Mouse (Mus musculus): ENCODE measurements around the gene Krt32.

Krt32 gene

GRCm38 (mm10) chr11:100087861-100088260, at the start of gene Krt32:
TSS of gene Krt32 (minus strand) at chr11:100088226.
- in situ Hi-C loops (cut with MboI, MseI) = no loop called here

- in situ Hi-C loops (cut with MboI, MseI) = no loop called here
Measured at GRCm38 (mm10) chr11:100137693-100138092, 49.7 kb upstream of the Krt32 start.

- in situ Hi-C loops (cut with MboI, MseI) = no loop called here
Measured at GRCm38 (mm10) chr11:100136559-100136958, 48.5 kb upstream of the Krt32 start.

- in situ Hi-C loops (cut with MboI, MseI) = no loop called here
Measured at GRCm38 (mm10) chr11:100135731-100136130, 47.7 kb upstream of the Krt32 start, which contains the start of gene Krt15. TSS of gene Krt15 (minus strand) at chr11:100135928.

DNA sequence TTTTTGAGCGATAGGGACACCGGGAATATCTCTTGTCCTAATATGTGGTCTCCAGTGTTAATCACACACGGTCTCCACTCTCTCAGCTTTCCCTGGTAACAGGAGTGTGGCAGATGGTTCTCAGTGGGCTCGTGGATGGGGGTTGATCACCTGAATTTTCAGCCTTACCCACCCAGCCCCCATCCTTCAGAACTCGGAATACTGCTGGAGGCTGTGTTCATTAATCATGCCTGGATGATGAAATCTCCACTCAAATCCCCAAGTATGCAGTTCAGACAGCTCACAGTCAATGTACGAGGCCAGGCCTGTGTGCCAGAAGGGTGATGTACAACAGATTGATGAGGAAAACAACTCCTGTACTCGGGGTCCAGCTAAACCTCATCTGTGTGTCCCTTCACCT, 36.9 kb upstream of the Krt32 start:
- in situ Hi-C loops (cut with MboI, MseI) = no loop called here

GRCm38 (mm10) chr11:100121466-100121865, 33.4 kb upstream of the Krt32 start, which contains the start of gene Krt13:
TSS of gene Krt13 (minus strand) at chr11:100121566.
- in situ Hi-C loops (cut with MboI, MseI) = no loop called here

DNA sequence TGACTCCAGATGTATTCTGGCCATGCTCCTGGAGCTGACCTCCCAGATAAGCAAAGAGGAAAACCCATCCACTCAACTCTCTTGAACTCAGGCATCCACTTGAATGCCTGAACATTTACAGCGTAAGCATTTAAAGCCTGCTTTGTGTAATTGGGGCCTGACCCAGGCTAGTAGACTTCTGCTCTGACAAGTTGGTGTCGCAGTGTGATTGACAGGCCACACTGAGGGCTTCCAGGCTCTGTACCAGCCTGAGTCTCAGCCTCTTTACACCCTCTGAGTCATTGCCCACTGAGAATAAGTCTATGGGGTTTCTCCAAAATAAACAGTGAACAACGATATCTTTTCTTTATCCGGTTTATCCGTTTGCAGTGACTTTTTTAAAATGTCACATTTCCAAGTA, 32.3 kb upstream of the Krt32 start:
- in situ Hi-C loops (cut with MboI, MseI) = no loop called here

GRCm38 (mm10) chr11:100113742-100114029, 25.7 kb upstream of the Krt32 start:
- in situ Hi-C loops (cut with MboI, MseI) = no loop called here

DNA sequence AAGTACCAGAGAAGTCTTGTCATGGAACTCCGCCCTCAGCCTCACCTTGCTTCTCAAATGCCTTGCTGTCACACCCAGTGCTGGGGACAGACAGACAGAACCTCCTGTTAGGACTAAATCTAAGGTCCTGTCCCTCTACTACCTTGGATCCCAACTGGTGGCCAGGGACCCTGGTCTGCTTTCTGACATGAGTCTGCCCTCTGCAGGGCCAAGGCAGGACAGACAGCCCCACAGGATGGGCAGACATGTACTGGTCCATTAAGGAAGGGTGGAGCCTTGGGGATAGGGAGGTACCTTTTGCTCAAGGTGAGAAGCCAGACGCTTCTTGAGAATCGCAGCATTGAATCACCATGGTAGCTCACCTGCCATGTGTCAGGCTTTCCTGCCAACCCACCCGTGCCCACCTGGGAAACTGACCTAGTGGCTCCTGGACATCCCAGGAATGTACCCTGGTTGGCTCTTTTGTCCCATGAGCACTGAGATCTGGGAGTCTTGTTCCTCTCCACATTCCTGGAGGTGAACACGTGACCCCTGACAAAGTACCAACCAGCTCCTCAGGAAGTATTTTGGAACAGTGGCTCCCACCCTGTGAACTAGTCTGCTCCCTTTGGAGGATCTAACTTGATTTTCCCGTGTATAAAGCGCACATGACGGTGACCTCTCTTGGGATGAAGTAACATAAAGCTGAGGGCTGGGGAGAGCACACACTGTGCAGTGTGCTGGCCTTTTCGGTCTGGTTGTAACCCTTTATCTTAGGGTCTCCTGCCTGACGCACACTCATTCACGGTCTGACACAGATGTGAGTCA, 25.1 kb upstream of the Krt32 start:
- in situ Hi-C loops (cut with MboI, MseI) = no loop called here

GRCm38 (mm10) chr11:100105576-100106122, 17.6 kb upstream of the Krt32 start, which contains the start of gene Krt36:
TSS of gene Krt36 (minus strand) at chr11:100105626.
- in situ Hi-C loops (cut with MboI, MseI) = no loop called here

DNA sequence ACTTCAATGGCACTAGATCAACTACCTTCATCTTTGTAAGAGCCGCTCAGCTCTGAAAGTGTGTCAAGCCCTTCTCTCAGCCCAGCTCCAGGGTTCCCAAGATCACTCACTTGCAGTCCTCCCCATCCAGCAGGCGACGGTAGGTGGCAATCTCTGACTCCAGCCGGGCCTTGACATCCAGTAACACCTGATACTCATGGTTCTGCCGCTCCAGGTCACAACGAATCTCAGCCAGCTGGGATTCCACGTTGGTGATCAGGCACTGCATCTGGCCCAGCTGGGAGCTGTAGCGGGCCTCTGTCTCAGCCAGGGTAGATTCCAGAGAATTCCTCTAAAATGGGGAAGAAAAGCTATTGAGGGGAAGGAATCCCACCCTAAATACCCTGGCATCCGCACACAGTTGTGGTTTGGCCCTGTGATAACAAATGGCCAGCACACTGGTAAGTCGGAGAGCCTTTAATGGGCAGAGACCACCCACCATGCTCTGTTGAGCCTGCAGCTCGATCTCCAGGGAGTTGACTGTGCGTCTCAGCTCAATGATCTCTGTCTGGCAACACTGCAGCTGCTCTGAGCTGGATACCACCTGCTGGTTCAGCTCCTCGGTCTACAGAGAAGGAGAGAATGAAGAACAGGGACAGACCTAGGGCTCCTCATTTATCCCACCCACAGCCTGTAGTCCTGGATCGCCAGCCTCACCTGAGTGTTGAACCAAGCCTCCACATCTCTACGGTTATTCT, 14.8 kb upstream of the Krt32 start:
- in situ Hi-C loops (cut with MboI, MseI) = no loop called here

- in situ Hi-C loops (cut with MboI, MseI) = no loop called here
Measured at GRCm38 (mm10) chr11:100100391-100100790, 12.4 kb upstream of the Krt32 start.

GRCm38 (mm10) chr11:100097819-100098218, 9.8 kb upstream of the Krt32 start:
- in situ Hi-C loops (cut with MboI, MseI) = no loop called here

- in situ Hi-C loops (cut with MboI, MseI) = no loop called here
Measured at GRCm38 (mm10) chr11:100096141-100096540, 8.1 kb upstream of the Krt32 start, which contains the start of gene Krt35. TSS of gene Krt35 (minus strand) at chr11:100096241.

DNA sequence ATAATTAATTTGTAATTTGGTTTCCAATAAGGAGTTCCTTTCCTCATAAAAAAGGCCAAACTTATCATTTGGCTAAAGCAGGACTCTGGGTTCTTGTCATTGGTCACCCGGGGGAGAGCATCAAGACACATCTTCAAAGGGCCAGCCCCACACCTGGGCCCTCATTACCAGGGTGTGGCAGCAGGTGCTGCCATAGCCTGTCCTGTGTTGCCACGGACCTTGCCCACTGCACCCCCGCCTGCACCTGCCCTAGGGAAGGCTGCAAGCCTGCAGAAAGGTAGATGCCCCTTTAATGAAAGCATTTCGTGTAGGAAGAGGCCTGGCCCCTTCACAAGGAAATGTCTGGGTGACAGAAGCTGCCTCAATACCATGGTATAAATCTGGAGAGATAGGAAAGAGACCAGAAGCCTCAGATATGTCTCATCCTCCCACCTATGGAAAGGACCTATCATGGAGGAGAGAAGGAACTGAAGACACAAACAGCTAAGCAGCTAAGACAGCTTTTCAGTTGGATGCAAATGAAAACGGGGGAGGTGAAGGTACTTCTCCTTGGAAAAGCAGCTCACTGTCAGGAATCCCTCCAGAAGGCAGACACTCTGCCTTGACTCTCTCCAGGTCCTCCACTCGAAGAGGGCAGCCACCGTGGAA, 476 bp upstream of the Krt32 start:
- in situ Hi-C loops (cut with MboI, MseI) = no loop called here

DNA sequence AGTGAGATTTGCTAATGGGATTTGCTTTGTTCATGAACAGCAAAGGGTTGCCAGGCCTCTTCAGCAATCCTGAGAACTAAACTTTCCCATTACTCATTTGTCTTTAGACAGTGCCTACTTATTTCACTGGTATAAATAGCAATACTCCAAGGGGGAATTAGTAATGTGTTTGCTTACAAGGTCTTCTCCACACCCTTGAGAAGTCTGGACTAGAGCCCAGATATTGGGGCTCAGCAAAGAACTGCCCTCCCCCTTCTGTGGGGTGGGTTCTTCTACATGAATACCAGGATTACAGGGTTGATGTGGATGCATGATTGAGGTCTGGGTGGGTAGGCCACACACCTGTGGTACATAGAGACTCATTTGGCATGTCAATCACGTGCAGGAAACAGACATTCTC, 14.2 kb downstream of the Krt32 start:
- in situ Hi-C loops (cut with MboI, MseI) = no loop called here

- in situ Hi-C loops (cut with MboI, MseI) = no loop called here
Measured at GRCm38 (mm10) chr11:100067293-100068036, 20.6 kb downstream of the Krt32 start.

DNA sequence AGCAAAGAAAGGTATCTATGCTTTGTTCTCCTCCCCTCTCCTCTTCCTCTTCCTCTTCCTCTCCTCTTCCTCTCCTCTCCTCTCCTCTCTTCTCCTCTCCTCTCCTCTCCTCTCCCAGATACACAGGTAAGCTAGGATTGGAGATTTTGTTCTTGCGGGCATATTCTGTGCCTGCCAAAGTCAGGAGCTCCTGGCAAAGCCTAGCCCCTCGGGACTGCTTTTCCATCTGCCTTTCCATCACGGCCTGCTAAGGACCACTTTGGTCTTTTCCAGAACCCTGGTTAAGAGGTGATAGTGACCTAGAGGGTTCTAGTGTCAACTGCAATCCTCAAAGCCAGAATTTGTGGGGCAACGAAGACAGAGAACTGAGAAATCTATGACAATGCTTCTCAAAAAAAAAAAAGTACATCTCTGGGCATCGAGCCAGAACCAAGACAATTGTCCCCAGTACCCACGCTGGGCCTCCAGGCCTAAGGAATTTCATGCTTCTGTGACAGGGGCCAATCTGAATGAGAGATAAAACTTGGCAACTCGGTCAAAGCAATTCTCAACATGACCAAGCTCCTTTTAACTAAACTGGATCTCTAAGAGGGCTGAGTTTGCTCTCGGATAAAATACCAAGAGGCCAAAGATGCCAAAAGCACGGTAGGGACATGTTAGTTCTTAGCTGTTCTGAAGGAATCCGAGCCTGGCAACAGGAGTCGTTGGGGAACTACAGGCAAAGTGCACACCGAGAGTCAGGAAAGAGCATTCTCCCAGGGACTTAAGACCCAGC, 21.6 kb downstream of the Krt32 start:
- in situ Hi-C loops (cut with MboI, MseI) = no loop called here

- in situ Hi-C loops (cut with MboI, MseI) = no loop called here
Measured at GRCm38 (mm10) chr11:100058875-100059274, 29.2 kb downstream of the Krt32 start.

All from T-helper 17 cell (primary cell).